Mouse (Mus musculus) macrophage (primary cell): ENCODE data around the gene Uqcc2. TPM values are rescaled to one million over a fixed set of nuclear protein-coding genes. Genes with fewer than 3 reads are reported as not detected.

Experiments
- H3K27ac ChIP-seq: fragments of 350-480 bp; formaldehyde crosslinking; 2 replicates; pipeline ENCODE4 v1.9.0; 2021
- H3K36me3 ChIP-seq: fragments of 350-480 bp; formaldehyde crosslinking; 2 replicates; pipeline ENCODE4 v1.9.0; 2021; ENCODE audit errors: inconsistent target
- H3K4me3 ChIP-seq: fragments of 350-480 bp; formaldehyde crosslinking; 2 replicates; pipeline ENCODE4 v1.9.0; 2021; ENCODE audit errors: inconsistent target
- H3K79me2 ChIP-seq: fragments of 350-480 bp; formaldehyde crosslinking; 2 replicates; pipeline ENCODE4 v1.9.0; 2021; ENCODE audit errors: inconsistent target
- WGBS: methylation state at CpG from one replicate; pipeline ENCODE4 v1.1.7; 2026; ENCODE audit warnings: inconsistent platforms; ENCODE audit not compliant: missing documents; 5-methylcytosine and 5-hydroxymethylcytosine counted together
- polyA plus RNA-seq: library from polyadenylated mRNA; stranded (reverse); fragments of 250-400 nt; gene quantifications from 3 replicates; pipeline ENCODE4 v1.2.4, GENCODE M21; 2018; ENCODE audit warnings: inconsistent platforms

Uqcc2 gene
- polyA plus RNA-seq, 1 experiment from 2014 or later: 27.2 TPM

DNA sequence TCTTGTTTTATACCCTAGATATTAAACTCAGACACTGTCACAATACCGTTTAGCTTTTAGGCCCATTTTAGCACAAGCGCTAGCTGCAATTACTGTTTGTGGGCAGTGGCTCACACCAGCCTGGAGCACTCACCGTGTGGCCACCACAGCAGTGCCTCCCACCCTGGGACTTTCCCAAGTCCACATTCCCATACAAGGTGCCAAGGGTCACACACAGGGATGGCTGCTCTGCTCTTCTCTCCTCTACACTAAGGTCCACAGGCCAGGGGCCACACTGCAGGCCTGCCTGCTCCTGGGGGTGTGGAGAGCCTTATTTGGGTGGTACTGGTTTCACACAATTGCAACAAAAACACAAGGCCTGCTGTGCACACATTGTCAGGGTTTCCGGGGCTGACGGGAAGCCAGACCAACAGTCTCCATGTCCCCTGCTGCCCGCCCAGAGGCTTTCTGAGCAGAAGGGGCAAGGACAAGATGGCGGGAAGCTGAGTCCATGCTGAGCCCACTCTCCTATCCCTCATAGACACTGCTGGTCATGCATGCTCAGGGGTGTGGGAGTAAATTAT, 9.8 kb downstream of the Uqcc2 start:
- WGBS: 81% methylated on average over 7 of the region's 7 CpGs
- Histone ChIP-seq H3K36me3 (peaks cover 25% of the 10 kb centered on the region; the same call in 1 of the 2 replicates), H3K4me3 (no peak overlapping the region), H3K27ac (no peak overlapping the region), H3K79me2 (peaks cover 18% of the 10 kb centered on the region; the same call in 1 of the 2 replicates)

GRCm38 (mm10) chr17:27123103-27123502, 10.6 kb downstream of the Uqcc2 start:
- 88% methylated on average over 2 of the region's 2 CpGs for WGBS
- Histone ChIP-seq H3K36me3 (peaks cover 25% of the 10 kb centered on the region; the same call in 1 of the 2 replicates), H3K27ac (no peak overlapping the region), H3K4me3 (no peak overlapping the region), H3K79me2 (peaks cover 10% of the 10 kb centered on the region; the same call in 1 of the 2 replicates)

DNA sequence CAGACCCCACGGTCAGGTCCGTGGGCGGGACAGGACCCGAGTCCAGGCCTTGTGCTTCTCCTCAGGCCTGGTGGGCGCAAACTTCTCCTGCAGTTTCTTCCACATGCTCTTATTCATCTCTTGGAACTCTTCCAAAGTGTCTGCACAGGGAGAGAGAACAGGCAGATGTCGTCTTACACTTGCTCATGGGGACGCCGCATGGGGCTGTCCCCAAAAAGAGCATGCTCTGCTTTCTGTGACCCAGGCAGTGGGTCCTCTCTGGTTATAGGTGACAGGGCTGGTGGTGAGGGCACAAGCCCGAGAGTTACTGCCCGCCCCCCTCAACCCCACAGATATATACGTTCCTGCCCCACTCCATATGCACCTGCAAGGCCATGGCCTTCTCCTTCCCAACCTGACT, 11.0 kb downstream of the Uqcc2 start:
- WGBS: 92% methylated on average over 10 of the region's 11 CpGs
- Histone ChIP-seq H3K36me3 (peaks cover 29% of the 10 kb centered on the region; the same call in 1 of the 2 replicates), H3K79me2 (peaks cover 6% of the 10 kb centered on the region; the same call in 1 of the 2 replicates), H3K27ac (no peak overlapping the region), H3K4me3 (no peak overlapping the region)

GRCm38 (mm10) chr17:27121781-27122180, 11.9 kb downstream of the Uqcc2 start:
- 98% methylated on average over 7 of the region's 7 CpGs for WGBS
- H3K4me3 ChIP-seq: no peak overlapping the region
- no peak overlapping the region for H3K27ac ChIP-seq
- H3K36me3 ChIP-seq: peaks cover 38% of the 10 kb centered on the region; the same call in 1 of the 2 replicates
- H3K79me2 ChIP-seq: no peaks in the 10 kb centered on the region; the same call in 1 of the 2 replicates

DNA sequence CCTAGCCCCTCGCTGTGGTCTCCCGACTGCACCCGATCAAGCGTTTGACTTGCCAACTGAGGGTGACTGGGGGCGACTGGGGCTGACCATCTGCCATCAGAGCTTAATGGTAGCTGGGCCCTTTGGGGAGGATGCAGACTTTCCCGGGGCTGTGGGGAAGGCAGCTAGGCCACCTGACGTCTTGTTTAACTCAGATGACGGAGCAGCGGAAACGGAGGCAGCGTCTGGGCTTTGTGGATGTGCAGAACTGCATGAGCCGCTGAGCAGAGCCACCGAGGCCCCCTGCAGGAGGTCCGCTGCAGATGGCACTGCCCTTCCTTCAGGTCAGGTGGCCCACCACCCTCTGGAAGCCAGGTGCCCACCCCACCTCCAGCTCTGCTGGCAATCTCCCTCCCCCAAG, 12.4 kb downstream of the Uqcc2 start:
- no peaks in the 10 kb centered on the region for H3K79me2 ChIP-seq
- H3K36me3 ChIP-seq: peaks cover 43% of the 10 kb centered on the region; the same call in 1 of the 2 replicates
- H3K27ac ChIP-seq: no peak overlapping the region
- no peak overlapping the region for H3K4me3 ChIP-seq
- 94% methylated on average over 14 of the region's 14 CpGs for WGBS

DNA sequence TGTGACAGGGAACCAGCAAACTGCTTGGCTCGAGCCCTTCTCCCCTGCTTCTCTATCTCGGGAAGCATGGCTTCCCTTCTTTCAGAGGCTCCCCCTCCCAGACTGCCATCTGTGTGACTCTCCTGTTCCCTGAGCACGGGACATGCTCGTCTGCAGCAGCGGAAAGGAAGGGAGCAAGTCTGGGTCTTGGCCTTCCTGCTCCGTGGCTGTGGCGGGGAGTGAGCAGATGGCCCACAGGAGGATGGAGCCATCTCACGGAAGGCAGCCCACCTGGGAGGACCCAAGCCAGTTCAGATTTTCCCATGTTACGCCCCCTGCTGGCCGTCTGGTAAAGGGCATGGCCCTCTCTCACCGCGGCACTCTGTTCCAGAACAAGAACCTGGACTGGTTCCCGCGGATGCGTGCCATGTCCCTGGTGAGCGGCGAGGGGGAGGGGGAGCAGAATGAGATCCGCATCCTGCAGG, 13.1 kb downstream of the Uqcc2 start:
- Histone ChIP-seq H3K79me2 (no peaks in the 10 kb centered on the region), H3K36me3 (peaks cover 50% of the 10 kb centered on the region; the same call in 1 of the 2 replicates), H3K4me3 (no peak overlapping the region), H3K27ac (no peak overlapping the region)
- WGBS: 94% methylated on average over 15 of the region's 18 CpGs

- no peak overlapping the region for H3K4me3 ChIP-seq
- peaks cover 50% of the 10 kb centered on the region; the same call in 1 of the 2 replicates for H3K36me3 ChIP-seq
- H3K27ac ChIP-seq: no peak overlapping the region
- H3K79me2 ChIP-seq: no peaks in the 10 kb centered on the region
- 80% methylated on average over 8 of the region's 8 CpGs for WGBS
Measured at GRCm38 (mm10) chr17:27119954-27120353, 13.8 kb downstream of the Uqcc2 start.

DNA sequence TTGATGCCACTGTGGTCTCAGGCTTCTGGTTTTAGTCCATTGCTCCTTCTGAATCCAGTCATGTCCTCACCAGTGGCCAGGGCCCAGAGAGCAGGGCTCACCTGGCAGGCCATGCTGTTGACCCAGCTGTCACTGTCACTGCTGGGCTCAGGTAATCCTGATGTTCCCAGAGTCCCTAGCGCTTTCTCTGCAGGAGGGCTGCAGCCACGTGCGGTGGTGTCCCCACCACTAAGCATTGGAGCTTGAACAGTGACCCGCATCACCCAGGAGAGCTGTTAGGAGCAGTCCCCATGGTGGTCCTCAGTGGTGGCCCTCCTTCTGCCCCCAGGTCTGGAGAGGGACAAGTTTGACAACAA, 14.2 kb downstream of the Uqcc2 start:
- H3K27ac ChIP-seq: no peak overlapping the region
- 92% methylated on average over 4 of the region's 4 CpGs for WGBS
- H3K4me3 ChIP-seq: no peak overlapping the region
- H3K36me3 ChIP-seq: peaks cover 50% of the 10 kb centered on the region; the same call in 1 of the 2 replicates
- H3K79me2 ChIP-seq: no peaks in the 10 kb centered on the region

- 54% methylated on average over 25 of the region's 25 CpGs for WGBS
- Histone ChIP-seq H3K27ac (no peak overlapping the region), H3K4me3 (no peak overlapping the region), H3K79me2 (no peaks in the 10 kb centered on the region), H3K36me3 (peaks cover 53% of the 10 kb centered on the region; the same call in 1 of the 2 replicates)
Measured at GRCm38 (mm10) chr17:27118676-27119539, 14.8 kb downstream of the Uqcc2 start.

DNA sequence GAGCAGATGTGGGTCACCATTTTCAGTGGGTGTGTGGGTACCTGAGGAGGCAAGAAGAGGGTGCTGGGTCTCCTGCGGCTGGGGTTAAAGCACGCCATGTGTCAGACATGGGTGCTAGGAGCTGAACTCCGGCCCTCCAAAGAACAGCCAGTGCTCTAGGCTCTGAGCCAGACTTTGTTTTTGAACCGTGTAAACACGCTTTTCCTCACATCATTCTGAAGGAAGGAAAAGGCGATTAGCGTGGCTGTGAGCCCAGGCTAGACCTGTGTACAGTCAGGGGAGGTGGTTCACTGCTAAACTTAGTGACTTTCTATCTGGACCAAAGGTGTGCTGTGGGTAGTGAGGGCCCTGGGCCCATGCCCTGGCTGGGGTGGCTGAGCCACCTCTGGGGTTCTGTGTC, 23.6 kb downstream of the Uqcc2 start:
- H3K27ac ChIP-seq: no peak overlapping the region
- H3K79me2 ChIP-seq: no peaks in the 10 kb centered on the region
- H3K36me3 ChIP-seq: peaks cover 11% of the 10 kb centered on the region; the same call in 1 of the 2 replicates
- no peak overlapping the region for H3K4me3 ChIP-seq
- 97% methylated on average over 7 of the region's 7 CpGs for WGBS

GRCm38 (mm10) chr17:27107936-27108335, 25.8 kb downstream of the Uqcc2 start:
- H3K79me2 ChIP-seq: no peaks in the 10 kb centered on the region
- no peak overlapping the region for H3K27ac ChIP-seq
- no peak overlapping the region for H3K4me3 ChIP-seq
- H3K36me3 ChIP-seq: peaks cover 5% of the 10 kb centered on the region; the same call in 1 of the 2 replicates
- WGBS: 100% methylated on average over 4 of the region's 6 CpGs

DNA sequence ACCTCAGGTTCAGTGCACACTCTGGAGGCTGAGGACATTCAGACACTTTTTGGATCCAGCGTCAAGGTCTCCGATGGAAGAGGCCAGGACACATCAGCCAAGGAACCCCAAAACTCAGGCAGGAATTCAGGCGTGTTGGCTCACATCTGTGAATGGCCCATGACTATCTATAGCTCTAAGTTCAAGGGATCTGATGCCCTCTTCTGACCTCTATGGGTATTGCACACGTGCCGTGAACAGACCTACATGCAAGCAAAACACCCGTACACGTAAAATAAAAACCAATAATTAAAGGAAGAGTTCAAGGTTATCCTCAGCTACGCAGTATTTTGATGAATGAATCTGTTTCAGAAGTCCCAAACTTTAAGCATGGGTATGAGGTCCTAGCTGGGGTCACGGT, 27.0 kb downstream of the Uqcc2 start:
- 84% methylated on average over 9 of the region's 9 CpGs for WGBS

GRCm38 (mm10) chr17:27105698-27106470, 27.8 kb downstream of the Uqcc2 start:
- Histone ChIP-seq H3K36me3 (peaks cover 5% of the 10 kb centered on the region; the same call in 1 of the 2 replicates), H3K27ac (no peak overlapping the region), H3K4me3 (no peak overlapping the region), H3K79me2 (no peaks in the 10 kb centered on the region)
- WGBS: 71% methylated on average over 12 of the region's 18 CpGs

More for the DNA sequence above, 27.0 kb downstream of the Uqcc2 start:
- no peak overlapping the region for H3K27ac ChIP-seq
- no peaks in the 10 kb centered on the region for H3K79me2 ChIP-seq
- H3K36me3 ChIP-seq: peaks cover 5% of the 10 kb centered on the region; the same call in 1 of the 2 replicates
- no peak overlapping the region for H3K4me3 ChIP-seq

DNA sequence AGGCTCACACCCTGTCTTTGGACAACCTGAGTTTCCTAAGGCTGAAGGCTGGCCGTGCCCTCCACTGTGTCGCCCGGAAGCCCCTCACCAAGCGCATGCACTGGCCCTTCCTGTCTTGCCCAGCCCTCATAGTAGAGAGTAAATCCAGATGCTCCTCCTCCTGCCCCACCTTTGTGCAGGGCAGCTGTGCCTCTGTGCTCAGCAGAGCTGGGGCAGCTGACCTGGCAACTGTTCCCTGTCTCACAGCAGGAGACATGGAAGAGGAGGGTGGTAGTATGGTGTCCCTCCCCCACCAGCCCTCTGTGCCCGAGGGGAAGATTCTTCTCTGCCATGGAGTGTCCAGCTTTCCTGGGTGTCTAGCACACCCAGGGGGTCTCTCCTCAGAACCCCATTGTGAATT, 32.0 kb downstream of the Uqcc2 start:
- no peaks in the 10 kb centered on the region for H3K79me2 ChIP-seq
- H3K27ac ChIP-seq: no peak overlapping the region
- H3K36me3 ChIP-seq: no peaks in the 10 kb centered on the region
- 92% methylated on average over 5 of the region's 5 CpGs for WGBS
- no peak overlapping the region for H3K4me3 ChIP-seq
